Mouse (Mus musculus): ENCODE results near the gene Cyp2s1.
A peak's percentile ranks its signal among the peaks of the same experiment; 100 is the strongest.
"Not testable (repeated sequence)": the region's sequence is repeated elsewhere in the genome, so short reads cannot be mapped to it uniquely, and the experiment has no call there.

Cyp2s1 gene

DNA sequence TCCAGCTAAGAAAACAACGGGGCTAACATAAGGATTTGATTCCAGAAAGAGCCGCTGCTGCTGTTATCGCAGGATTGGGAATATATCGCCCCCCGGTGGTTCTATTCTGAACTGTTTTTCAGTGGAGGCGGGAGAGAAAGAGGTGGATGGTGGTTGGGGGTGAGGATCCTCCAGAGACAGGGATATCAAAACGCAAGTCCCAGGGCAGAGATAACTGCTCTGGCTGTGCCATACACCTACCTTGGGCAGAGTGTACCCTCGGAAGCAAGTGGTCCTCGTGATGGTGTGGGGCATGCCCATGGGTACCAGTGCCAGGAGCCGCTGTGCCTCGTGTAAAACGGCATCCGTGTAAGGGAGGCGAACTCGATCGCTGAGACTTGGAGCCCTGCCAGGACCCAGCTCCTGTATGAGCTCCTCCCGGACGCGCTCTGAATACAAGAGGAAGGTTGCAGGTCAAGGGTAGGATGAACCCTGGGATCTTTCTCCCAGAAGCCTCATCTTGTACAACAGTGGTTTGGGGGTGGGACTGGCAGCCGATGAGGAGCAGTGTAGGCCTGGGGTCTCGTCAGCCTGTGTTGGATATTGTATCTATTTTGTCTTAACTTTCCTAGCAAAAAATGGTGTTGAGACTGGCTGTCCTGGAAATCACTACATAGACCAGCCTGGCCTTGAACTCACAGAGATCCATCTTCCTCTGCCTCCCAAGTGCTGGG lies 10.9 kb downstream of the Cyp2s1 start:
- peak; percentile 67 for DNase-seq

DNA sequence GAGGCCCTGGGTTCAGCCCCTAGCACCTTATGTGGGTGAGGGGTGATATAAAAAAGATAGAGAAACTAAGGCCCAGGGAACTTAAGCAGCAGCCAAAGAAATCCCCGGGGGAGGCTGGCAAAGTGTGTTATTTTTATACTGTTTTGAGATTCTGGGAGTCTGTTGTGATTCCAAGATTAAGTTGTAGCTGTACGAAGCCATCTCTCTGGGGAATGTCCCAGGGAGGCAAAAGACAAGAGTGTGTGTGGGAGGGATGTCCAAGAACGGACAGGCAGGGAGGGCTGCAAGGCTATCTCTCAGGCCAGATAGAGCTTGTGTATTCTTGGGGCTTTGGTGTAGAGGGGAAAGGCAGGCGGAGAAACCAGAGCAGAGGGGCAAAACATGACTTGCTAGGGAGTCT lies 11.9 kb downstream of the Cyp2s1 start:
- no peak for DNase-seq

DNA sequence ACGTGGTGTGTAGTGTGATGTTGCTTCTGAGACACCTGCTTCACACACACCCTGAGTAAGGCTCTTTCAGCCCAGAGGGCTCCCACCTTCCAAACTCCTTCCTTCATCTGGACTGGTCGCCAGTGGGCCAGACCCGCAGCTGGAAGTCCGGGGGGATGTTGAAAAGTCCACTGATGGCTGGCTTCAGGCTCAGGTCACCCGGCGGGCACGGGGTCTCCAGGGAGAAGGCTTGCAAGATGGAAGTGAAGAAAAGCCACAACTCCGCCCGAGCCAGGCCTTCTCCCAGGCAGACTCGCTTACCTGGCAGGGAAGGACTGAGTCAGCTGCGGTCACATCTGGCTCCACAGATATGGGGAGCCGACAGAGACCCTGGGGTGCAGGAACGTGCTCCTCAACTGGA lies 13.3 kb downstream of the Cyp2s1 start:
- no peak for DNase-seq

DNA sequence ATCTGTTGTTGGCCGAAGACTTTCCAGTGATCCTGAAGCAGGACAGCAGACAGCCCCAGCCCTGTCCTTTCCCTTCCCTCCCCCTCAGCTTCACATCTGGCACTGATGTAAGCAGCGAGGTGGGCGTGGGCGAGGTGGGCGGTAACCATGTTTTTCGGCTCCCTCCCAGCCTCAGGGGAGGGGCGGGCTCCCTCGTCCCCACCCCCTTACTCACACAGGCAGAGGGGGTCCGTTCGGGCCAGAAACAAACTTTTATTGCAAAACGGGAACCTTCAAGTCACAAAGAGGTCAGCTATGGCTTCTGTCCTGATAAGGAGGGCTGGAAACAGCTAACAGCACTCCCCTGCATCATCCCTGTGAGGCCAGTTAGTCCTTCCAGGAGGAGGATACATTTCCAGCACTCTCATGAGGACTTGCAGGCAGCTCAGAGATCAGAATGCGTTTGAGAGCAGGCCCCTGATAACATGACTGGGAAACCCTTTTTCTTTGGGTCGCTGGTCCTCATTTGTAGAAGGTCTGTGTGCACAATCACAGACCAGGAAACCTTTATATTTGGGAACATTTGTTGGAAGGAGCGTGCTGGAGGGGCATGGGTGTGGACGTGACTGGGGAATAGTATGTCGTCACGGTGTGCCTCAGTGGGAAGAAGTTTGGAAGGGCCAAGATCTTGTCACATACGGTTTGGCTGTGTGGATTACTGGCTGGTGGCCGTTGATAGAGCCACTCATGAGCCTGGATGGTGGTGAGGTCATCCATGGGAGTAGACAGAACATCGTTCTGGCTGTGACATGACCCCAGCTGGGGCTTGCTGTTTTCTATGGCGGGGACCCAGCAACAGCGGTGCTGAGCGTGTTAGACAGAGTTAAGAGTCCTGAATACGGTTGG lies 14.2 kb downstream of the Cyp2s1 start:
- DNase-seq, result peak; percentile 47

DNA sequence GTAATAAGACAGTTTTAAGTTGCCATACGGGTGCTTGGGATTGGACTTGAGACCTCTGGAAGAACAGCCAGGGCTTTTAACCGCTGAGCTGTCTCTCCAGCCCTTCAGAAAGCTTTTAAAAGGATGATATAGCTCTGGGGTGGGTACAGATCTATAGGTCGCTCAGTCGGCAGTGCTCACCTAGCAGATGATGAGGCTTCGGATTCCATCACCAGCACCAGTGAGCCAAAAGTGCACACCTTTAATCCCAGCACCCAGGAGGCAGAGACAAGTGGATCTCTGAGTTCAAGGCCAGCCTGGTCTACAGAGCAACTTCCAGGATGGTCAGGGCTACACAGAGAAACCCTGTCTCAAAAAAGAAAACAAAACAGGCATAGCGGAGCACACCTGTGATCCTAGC lies 15.7 kb downstream of the Cyp2s1 start:
- no peak for DNase-seq

DNA sequence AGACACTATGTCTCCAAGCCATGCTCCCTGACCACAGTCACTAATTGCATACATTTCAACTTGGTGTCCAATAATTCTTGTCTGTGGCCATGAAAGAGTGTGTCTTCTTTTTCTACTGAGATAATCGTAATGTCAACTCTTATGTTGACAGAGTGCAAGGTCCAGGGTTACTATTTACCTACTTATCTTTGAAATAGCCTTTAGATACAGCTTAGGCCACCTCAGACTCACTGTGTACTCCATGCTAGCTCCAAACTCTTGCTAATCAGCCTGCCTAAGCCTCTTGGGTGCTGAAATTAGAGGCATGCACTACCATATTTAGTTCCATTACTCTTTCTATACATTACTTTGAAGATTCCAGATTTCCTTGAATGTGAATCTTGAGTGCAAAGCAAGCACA lies 17.3 kb downstream of the Cyp2s1 start:
- no peak for DNase-seq

DNA sequence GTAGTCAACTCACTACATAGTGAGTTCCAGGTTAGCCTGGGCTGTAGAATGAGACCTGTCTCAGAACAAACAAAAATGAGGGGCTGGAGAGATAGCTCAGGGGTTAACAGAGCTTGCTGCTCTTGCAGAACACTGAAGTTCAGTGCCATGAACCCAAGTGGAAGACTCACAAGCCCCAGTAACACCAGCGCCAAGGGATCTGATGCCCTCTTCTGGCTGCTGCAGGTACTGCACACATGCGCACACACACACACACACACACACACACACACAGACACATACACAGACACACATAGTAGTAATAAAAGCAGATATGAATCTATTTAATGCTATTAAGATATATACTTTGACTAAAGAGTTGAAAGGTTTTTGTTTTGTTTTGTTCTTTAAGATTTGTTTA lies 18.2 kb downstream of the Cyp2s1 start:
- DNase-seq, result no peak

DNA sequence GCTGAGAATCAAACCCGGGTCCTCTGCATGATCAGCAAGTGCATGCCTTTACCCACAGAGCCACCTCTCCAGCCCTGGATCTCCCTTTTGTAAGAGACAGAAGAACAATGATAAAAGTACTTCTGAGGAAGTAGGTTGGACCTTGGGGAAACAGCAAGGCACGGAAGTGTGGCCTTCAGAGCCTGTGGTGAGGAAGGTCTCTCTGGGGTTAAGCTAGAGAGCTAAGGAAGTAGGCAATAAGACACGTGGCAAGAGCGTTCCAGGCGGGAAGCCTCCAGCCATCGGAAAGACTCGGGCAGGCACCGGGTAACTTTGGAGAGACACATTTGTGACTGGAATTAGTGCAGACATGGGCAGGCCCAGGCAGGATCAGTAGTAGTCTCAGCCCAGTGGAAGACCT lies 21.9 kb downstream of the Cyp2s1 start:
- no peak for DNase-seq

DNA sequence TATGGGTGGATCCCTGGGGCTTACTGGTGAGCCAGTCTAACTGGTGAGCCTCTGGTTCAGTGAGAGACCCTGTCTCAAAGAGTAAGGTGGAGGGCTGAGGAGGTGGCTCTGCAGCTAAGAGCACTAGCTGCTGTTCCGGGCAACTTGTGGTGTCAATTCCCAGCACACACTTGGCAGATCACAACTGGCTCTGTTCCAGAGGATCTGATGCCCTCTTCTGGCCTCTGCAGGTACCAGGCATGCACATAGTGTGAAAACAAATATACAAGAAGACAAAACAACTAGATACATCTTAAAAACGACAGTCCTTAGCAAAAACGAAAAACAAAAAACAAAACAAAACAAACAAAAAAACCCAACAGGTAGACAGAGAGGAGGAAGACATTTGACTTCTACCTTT lies 23.0 kb downstream of the Cyp2s1 start:
- DNase-seq, result peak; percentile 48

DNA sequence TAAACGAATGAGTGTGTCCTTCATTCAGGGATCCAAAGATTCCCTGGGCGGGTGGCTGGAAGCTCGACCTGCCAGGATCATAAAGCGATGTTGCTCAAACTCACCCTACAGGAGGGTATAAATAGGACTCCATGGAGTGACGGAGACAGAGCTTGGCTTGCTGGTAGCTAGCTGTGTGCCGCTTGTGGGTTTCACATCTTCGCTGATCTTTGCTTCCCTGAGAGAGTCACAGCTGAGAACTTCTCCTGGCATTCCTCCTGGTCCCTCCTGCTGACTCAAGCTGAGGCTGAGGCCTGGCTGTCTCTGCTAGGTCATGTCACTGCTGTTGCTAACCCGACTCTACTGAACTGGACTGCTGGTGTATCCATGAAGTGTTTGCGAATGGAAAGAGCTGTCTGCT lies 23.7 kb downstream of the Cyp2s1 start:
- not testable (repeated sequence) for DNase-seq

DNA sequence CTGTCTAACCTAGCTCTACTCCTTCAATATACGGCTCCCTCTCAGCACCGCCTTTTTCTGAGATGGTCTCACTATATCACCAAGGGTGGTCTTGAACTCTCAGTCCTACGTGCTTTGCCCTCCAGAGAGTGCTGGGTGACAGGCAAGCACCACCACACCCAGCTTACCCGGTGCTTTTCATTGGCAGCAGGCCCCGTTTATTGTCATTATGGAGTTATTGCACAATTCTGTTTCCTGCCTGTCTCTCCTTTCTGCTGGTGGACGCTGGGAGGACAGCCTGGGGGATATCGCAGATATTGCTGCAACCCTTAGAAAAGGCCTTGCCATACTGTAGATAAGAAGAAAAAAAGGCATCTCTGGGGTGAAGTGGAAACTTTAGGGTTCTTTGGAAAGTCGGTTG lies 26.1 kb downstream of the Cyp2s1 start:
- no peak for DNase-seq

DNA sequence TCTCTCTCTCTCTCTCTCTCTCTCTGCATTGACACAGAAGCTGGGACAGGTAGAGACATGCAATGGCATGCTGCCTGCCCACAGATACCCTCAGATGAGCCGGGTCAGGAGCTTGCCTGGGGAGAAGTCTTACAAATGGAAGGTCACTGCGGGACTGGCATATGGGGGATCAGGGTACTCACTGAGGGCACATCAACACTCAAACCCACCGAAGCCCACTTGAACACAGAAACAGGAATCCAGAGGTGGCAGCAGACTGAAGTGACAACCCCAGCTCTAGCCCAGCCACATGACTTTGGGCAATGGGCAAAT lies 27.6 kb downstream of the Cyp2s1 start:
- DNase-seq, result no peak

DNA sequence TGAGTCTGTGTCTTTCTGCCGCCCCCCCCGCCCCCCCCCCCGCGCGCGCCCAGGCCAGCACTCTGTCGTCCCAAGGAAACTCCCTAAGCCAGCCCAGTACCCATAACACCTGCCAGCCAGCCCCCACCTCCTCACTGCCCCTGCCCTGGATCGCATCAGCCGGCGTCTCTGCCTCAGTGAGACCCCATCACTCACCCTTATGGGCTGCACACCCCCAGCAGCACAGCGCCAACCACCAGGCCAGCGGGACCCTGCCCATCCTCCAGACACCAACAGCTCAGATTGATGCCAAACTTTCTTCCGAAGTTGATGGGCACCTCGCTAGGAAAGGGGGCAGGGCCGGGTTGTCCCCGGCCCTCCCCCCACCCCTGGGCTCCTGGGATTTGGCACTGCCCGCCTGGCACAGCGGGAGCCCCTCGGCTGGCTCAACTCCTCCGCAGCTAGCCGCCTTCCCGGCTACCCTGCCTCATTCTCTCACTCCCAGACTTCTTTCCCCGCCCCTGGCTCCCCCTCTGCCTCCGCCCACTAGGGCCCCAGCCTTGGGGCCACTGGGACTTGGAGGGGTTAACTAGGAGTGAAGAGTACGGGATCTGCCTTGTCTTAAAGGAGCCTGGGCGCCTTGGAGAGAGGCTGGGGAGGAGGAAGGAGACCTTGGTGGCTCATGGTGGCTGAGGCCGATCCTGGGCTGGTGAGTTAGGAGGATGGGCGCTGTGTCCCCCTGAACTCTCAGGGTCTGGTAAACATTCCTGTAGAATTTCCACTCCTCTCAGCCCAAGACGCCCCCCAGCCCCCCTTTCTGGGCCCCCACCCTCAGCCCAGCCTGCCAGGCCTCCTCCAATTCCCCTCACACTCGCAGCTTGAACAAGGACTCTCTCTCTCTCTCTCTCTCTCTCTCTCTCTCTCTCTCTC lies 28.2 kb downstream of the Cyp2s1 start, which contains the start of gene Axl:
Gene Axl (minus strand): TSS at position 486 of the 909 bp plus-strand sequence.
- DNase-seq, result peak; percentile 49

DNA sequence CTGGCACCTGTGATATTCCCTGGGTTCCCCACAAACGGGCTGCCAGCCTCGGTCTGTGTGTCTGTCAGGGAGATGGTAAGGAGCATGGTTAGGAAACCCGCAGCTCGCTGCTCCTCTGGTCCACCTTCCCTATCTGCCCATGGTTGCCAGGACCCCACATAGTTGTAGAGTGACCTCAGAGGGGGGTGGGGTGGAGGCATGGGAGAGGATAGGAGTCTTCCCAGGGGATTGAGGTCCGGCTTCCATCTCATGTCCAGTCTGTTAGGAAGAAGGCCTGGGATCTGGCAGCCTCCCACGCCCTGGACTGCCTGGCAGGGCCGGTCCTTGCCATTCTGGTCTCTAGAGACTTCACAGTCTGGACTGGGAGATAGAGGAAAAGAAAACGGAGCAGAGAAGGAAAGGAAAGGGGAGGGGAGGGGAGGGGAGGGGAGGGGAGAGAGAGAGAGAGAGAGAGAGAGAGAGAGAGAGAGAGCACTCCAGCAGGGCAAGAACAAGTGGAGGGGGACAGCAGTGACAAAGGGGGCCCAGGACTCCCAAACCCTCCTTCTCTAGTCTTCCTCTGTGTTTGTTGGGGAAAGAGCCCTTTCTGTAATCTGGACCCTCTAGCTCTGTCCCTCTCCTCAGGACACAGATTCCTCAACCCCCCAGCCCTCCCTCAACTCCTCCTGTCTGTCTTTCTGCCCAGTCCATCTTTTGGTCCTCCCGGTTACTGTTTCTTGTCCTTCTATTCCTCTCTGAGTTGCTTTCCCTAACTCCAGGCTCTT lies 29.1 kb downstream of the Cyp2s1 start:
- DNase-seq, result no peak

DNA sequence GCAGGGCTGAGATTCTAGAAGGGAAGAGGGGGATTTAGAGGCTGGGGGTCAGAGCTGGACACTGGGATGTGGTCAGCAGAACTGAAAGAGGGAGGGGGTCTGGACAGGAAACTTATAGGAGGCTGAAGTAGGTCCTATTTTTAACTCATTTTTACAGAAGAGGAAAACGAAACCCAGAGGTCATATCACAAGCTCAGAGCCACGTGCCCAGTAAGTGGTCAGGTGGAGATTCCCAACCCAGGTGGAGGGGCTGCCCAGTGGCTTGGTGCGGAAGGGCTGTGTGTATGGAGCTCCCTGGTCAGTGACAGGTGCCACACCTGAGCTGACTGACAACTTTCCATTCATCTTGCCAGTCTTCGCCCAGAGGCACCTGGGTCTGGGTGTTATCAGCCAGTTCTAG lies 29.7 kb downstream of the Cyp2s1 start:
- no peak for DNase-seq

DNA sequence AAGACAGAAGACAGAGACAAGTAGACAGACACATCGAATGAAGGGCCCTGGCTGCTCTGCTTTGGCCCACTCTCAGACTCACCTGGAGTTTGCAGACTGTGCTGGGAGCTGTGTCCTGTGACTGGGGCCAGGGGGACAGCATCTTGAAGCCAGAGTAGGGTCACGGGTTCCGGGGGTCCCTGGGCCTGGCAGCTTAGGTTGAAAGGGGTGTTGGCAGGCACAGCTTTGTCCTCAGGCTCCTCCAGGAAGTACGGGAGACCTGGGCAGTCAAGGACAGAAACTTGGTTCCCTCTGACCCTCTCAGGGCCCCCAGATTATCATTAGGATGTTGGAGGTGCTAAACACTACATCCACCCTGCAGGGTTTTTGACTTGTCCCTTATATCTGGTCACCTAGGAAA lies 31.0 kb downstream of the Cyp2s1 start:
- DNase-seq, result no peak

DNA sequence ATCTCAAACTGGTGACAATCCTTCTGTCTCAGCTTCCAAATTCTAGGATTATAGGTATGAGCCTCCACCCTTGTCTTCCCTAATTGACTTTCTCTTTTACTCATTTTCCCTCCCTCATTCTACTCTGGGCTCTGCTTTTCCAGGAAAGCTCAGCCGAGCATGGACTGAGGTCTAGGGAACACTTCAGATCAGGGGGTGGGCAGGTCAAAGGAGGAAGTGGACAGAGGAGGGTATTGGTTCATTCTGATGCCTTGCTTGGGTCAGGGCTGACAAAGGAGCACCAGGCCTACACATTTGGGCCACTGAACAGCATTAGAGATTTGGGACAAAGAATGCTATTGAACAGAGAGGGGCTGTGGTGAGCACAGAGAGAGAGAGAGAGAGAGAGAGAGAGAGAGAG lies 31.9 kb downstream of the Cyp2s1 start:
- no peak for DNase-seq

DNA sequence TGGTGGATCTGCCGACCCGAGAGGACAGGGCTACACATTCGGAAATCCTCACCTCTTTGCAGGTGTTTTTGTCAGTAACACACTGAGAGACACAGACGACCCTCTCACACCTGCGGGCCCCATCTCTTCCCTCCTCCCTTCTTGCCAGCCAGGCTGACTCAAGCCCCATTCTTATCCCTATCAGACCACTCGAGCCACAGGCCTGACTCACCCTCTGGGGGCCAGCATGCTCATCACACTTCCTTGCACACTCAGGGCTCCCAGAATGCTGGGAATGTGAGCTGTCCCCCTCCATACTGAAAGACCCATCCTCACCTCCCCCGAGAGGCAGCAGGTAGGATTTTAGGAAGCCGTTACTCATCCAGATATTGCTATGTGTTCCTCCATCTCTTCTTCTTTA lies 33.0 kb downstream of the Cyp2s1 start:
- no peak for DNase-seq

DNA sequence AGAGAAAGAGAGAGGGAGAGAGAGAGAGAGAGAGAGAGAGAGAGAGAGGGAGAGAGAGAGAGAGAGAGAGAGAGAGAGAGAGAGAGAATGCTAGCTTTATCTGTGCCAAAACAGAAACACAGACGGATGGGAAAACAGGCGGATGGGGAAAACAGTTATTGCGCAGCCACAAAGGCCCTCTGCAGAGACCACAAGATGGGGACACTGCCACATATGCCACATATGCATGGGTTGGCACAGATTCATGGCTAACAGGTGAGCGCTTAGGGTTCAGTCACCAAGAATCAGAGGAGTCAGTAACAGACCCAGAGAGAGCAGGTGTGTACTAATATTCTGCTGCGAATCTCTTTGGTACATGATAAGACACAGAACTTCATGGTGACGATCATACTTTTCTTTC lies 34.0 kb downstream of the Cyp2s1 start:
- DNase-seq, result no peak

DNA sequence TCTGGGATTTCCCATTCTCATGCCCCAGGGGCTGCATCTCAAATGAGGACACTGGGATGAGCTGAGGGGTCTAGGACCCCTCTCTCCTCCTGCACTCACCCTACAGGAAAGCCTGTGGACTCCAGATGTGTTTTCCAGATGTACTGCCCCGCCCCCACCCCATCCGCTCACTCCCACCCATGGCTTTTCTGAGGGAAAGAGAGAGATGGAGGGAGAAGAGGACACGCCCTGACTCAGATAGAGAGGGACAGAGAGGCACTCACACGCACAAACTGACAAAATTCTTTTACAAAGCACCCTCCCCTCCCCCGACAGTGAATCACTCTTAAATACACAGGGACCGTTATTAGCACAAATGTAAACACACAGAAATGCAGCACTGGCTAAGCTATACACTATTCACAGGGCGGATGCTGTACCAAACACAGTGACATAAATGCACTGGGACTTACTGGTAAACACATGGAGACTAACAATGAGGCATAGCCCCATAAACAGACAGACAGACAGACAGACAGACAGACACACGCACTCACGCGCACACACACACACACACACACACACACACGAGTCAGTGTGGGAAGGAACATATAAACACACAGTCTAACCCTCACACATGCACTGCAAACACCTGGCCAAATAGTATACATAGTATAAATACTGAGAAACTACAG lies 34.6 kb downstream of the Cyp2s1 start:
- no peak for DNase-seq

DNA sequence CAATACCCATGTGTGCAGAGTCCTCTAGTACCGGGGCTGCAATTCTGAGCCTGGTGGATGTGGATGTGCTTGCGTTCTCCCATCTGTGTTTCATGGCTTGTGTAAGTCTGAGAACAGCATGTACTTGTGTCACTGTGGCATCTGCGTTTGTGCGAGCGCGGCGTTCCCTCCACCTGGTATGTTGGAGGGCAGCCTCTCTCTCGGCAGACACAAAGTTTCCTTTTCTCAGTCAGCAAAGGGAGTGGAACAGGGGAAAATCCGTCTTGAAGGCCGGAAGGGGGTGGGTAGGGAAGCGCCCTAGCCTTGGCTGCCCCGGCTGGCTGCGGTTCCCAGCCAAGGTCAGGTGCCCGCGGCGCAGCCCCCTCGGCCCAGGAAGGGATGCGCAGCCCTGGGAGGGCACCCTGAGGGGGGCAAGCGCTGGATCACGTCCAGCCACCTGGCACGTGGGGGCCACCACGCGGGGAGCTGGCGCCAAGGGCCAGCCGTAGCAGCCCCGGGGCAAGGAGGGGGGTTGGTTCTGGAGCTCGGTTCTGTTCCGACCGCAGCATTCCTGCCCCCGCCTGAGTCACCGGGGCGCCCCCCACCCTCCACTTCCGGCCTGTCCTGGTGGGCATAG lies 35.3 kb downstream of the Cyp2s1 start:
- DNase-seq, result no peak

DNA sequence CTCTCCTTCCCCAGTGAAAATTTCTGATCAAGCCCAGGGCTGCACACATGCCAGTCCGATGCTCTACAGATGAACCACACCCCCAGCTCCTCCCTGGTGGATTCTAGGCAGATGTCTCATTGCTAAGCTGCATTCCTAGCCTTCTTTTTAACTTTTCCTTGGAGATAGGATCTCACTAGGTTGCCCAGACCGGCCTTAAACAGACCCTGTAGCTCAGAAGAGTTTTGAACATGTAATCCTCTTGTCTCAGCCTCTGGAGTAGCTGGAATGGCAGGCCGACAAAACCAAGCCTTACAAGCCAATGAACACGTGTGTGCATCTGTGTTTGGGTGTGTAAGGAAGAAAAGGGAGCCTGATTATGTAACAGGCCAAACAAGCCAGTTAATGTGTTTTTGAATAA lies 36.0 kb downstream of the Cyp2s1 start:
- no peak for DNase-seq
